19 mouse cellular contexts compared by ENCODE assay signal in genomic region chr4:32669825-32670224, GRCm38 (mm10). TPM values are rescaled to one million over a fixed set of nuclear protein-coding genes. Genes with fewer than 3 reads are reported as not detected.
A peak's percentile ranks its signal among the peaks of the same experiment; 100 is the strongest.
DNase-seq lines count a peak whose midpoint lies in the region; ATAC-seq and TF ChIP-seq lines count a peak whose summit lies in the region.
"Had no signal": no experiment of that assay in that cellular context is flagged by ENCODE, and none has a peak within 500 bp of the region (broad histone marks: within the 10 kb centered on the region; RNA-seq: fewer than 3 reads in every experiment).

No protein-coding gene starts in this region.

- 85% methylated on average over 2 of the region's 2 CpGs for WGBS in heart, postnatal 0 days
- 82% methylated on average over 2 of the region's 2 CpGs for WGBS in heart, embryonic 12.5 days
- WGBS in lung, embryonic 14.5 days = 83% methylated on average over 2 of the region's 2 CpGs
- WGBS in thymus, adult 2 months = 95% methylated on average over 2 of the region's 2 CpGs

- no peak overlapping the region for H3K4me2 ChIP-seq in heart, postnatal 0 days (ENCODE audit: low read depth, low read length)
- no peak overlapping the region for H3K4me2 ChIP-seq in heart, embryonic 12.5 days
- H3K4me2 ChIP-seq in lung, embryonic 14.5 days = no peak overlapping the region
- H3K4me2 ChIP-seq: hindbrain, embryonic 12.5 days; liver, embryonic 15.5 days had no signal

- no peak overlapping the region for H3K27ac ChIP-seq in heart, postnatal 0 days (ENCODE audit: low read depth)
- no peak overlapping the region for H3K27ac ChIP-seq in heart, embryonic 12.5 days (ENCODE audit: poor library complexity, severe bottlenecking)
- H3K27ac ChIP-seq in lung, embryonic 14.5 days (ENCODE audit: low read depth) = no peak overlapping the region
- H3K27ac ChIP-seq in thymus, adult 2 months (ENCODE audit: control insufficient read depth, insufficient read depth, low read length) = no peak overlapping the region
- H3K27ac ChIP-seq: embryonic facial prominence, embryonic 10.5 days; hindbrain, embryonic 12.5 days; liver, embryonic 15.5 days had no signal

- no peaks in the 10 kb centered on the region for H3K4me1 ChIP-seq in heart, postnatal 0 days (ENCODE audit: control insufficient read depth, insufficient read depth)
- H3K4me1 ChIP-seq in heart, embryonic 12.5 days (replicated peaks) = no peaks in the 10 kb centered on the region
- H3K4me1 ChIP-seq in lung, embryonic 14.5 days (ENCODE audit: insufficient read depth) = no peaks in the 10 kb centered on the region
- H3K4me1 ChIP-seq in thymus, adult 2 months (replicated peaks; ENCODE audit: control insufficient read depth, insufficient read depth, low read length) = no peaks in the 10 kb centered on the region
- H3K4me1 ChIP-seq: embryonic facial prominence, embryonic 10.5 days; hindbrain, embryonic 12.5 days; liver, embryonic 15.5 days had no signal

- peak; percentile 12; the same call in 1 of the 2 replicates for TF ChIP-seq CTCF in heart, postnatal 0 days (IDR thresholded peaks at IDR 0.05; ENCODE audit: low read depth)
- TF ChIP-seq CTCF in lung, embryonic 14.5 days (IDR thresholded peaks at IDR 0.05; ENCODE audit: low read depth) = peak; percentile 29
- TF ChIP-seq CTCF in thymus, adult 2 months (IDR thresholded peaks at IDR 0.05; ENCODE audit: borderline replicate concordance, control insufficient read depth, extremely low read depth, insufficient read depth, low read length, poor library complexity) = no peak

- H3K9me3 ChIP-seq in heart, postnatal 0 days (replicated peaks; ENCODE audit: control insufficient read depth, low read length) = no peaks in the 10 kb centered on the region
- H3K9me3 ChIP-seq in heart, embryonic 12.5 days (replicated peaks) = no peaks in the 10 kb centered on the region
- no peaks in the 10 kb centered on the region for H3K9me3 ChIP-seq in lung, embryonic 14.5 days (ENCODE audit: low read depth, low read length)
- H3K9me3 ChIP-seq: embryonic facial prominence, embryonic 10.5 days; hindbrain, embryonic 12.5 days; liver, embryonic 15.5 days had no signal

- no peak for TF ChIP-seq EP300 in heart, postnatal 0 days (IDR thresholded peaks at IDR 0.05; ENCODE audit: low read depth)

- ATAC-seq in heart, postnatal 0 days (ENCODE audit: insufficient read depth, low read depth) = no peak
- ATAC-seq in heart, embryonic 12.5 days (ENCODE audit: insufficient number of reproducible peaks, low FRiP score) = no peak
- no peak for ATAC-seq in lung, embryonic 14.5 days (ENCODE audit: insufficient read depth)
- ATAC-seq: inflammation-experienced regulatory T-cells, adult 6 months had no signal

- TF ChIP-seq POLR2A in thymus, adult 2 months (IDR thresholded peaks at IDR 0.05; ENCODE audit: control insufficient read depth, extremely low read depth, insufficient read depth, low read length, poor library complexity) = no peak

- peaks cover 61% of the 10 kb centered on the region for H3K36me3 ChIP-seq in heart, postnatal 0 days (replicated peaks; ENCODE audit: control insufficient read depth, insufficient read depth, low read length)
- H3K36me3 ChIP-seq in heart, embryonic 12.5 days = peaks cover 74% of the 10 kb centered on the region
- peaks cover 69% of the 10 kb centered on the region for H3K36me3 ChIP-seq in lung, embryonic 14.5 days (ENCODE audit: insufficient read depth)
- peaks cover 12% of the 10 kb centered on the region for H3K36me3 ChIP-seq in thymus, adult 2 months (ENCODE audit: control insufficient read depth, insufficient read depth, low read length)

- H3K4me3 ChIP-seq in heart, postnatal 0 days (ENCODE audit: low read depth, low read length) = no peak overlapping the region
- no peak overlapping the region for H3K4me3 ChIP-seq in heart, embryonic 12.5 days
- no peak overlapping the region for H3K4me3 ChIP-seq in lung, embryonic 14.5 days (ENCODE audit: low read depth, low read length)
- no peak overlapping the region for H3K4me3 ChIP-seq in thymus, adult 2 months (ENCODE audit: control insufficient read depth, insufficient read depth, low read length)
- H3K4me3 ChIP-seq: embryonic facial prominence, embryonic 10.5 days; hindbrain, embryonic 12.5 days; liver, embryonic 15.5 days had no signal

- no peaks in the 10 kb centered on the region for H3K27me3 ChIP-seq in heart, postnatal 0 days (ENCODE audit: control insufficient read depth, insufficient read depth, low read length)
- H3K27me3 ChIP-seq in heart, embryonic 12.5 days (replicated peaks) = no peaks in the 10 kb centered on the region
- no peaks in the 10 kb centered on the region for H3K27me3 ChIP-seq in lung, embryonic 14.5 days (ENCODE audit: insufficient read depth, low read length)
- H3K27me3 ChIP-seq in thymus, adult 2 months (ENCODE audit: control insufficient read depth, insufficient read depth, low read length) = no peaks in the 10 kb centered on the region
- H3K27me3 ChIP-seq: hindbrain, embryonic 12.5 days; liver, embryonic 15.5 days had no signal

- no peak overlapping the region for H3K9ac ChIP-seq in heart, postnatal 0 days (replicated peaks; ENCODE audit: low read depth, low read length)
- H3K9ac ChIP-seq in heart, embryonic 12.5 days = no peak overlapping the region
- no peak overlapping the region for H3K9ac ChIP-seq in lung, embryonic 14.5 days
- H3K9ac ChIP-seq: hindbrain, embryonic 12.5 days; liver, embryonic 15.5 days had no signal

- no peak for DNase-seq in heart, postnatal 0 days (ENCODE audit: low spot score)
- no peak for DNase-seq in lung, embryonic 14.5 days
- DNase-seq in lung, adult 18-20 months = no peak
- DNase-seq in thymus, postnatal 4 days = peak; percentile 19
- DNase-seq in thymus, adult 2 months = no peak
- DNase-seq in adrenal gland, postnatal 14 days = no peak
- DNase-seq: adrenal gland, postnatal 36 days; cerebellum, adult 2 months; cerebellum, postnatal 36 days; gastrocnemius, postnatal 10 days; heart, postnatal 10 days; kidney, adult 9 months; lung, postnatal 36 days; retina, postnatal 1 day had no signal

RNA-seq across cellular contexts. Expression of gene Mdn1, which starts 12.9 kb away (rescaled TPM):
- total RNA-seq in heart, postnatal 0 days (2014; rRNA removed; ENCODE audit: low replicate concordance) = 6.8 and 10.2 TPM in 2 replicates
- polyA plus RNA-seq in heart, postnatal 0 days (2015; fragmentation: Nextera tagmentation; extraction: Ambion mirVana) = 3.1 and 3.7 TPM in 2 replicates
- 9.5 and 10.7 TPM in 2 replicates for polyA plus RNA-seq in heart, embryonic 12.5 days (2016; fragmentation: Nextera tagmentation; extraction: Ambion mirVana)
- polyA plus RNA-seq in lung, embryonic 14.5 days (2014; fragmentation: Nextera tagmentation; extraction: Ambion mirVana) = 19.5 and 25.1 TPM in 2 replicates
- 12.6 and 13.8 TPM in 2 replicates for polyA plus RNA-seq in thymus, adult 2 months (2012; rRNA removed)
- total RNA-seq in adrenal gland, postnatal 14 days (2021) = 30.0 and 31.4 TPM in 2 replicates

RNA-seq across cellular contexts. Expression of gene Casp8ap2, which starts 54.6 kb away (rescaled TPM):
- total RNA-seq in heart, postnatal 0 days (2014; rRNA removed; ENCODE audit: low replicate concordance) = 3.0 and 3.4 TPM in 2 replicates
- 16.4 and 17.0 TPM in 2 replicates for polyA plus RNA-seq in heart, postnatal 0 days (2015; fragmentation: Nextera tagmentation; extraction: Ambion mirVana)
- 31.5 and 39.5 TPM in 2 replicates for polyA plus RNA-seq in heart, embryonic 12.5 days (2016; fragmentation: Nextera tagmentation; extraction: Ambion mirVana)
- polyA plus RNA-seq in lung, embryonic 14.5 days (2014; fragmentation: Nextera tagmentation; extraction: Ambion mirVana) = 54.3 and 62.3 TPM in 2 replicates
- 5.4 and 14.7 TPM in 2 replicates for polyA plus RNA-seq in thymus, adult 2 months (2012; rRNA removed)
- 9.9 and 13.2 TPM in 2 replicates for total RNA-seq in adrenal gland, postnatal 14 days (2021)
